Mouse (Mus musculus) liver, embryonic 16.5 days (tissue): ENCODE measurements around the gene Ptprj. TPM values are rescaled to one million over a fixed set of nuclear protein-coding genes. Genes with fewer than 3 reads are reported as not detected.
A peak's percentile ranks its signal among the peaks of the same experiment; 100 is the strongest.

Experiments used
- ATAC-seq: fragments of 200-750 bp; cut with Nextera tagmentation; 2 replicates; pipeline ENCODE4 v1.8.0; 2017; ENCODE audit warnings: low read depth, mild to moderate bottlenecking, moderate number of reproducible peaks, moderate library complexity
- H3K27ac ChIP-seq: fragments of 300-500 bp; sonication (generic); 2 replicates; pipeline ENCODE4 v1.5.1; 2014; ENCODE audit warnings: mild to moderate bottlenecking, low read length
- H3K27me3 ChIP-seq: fragments of 300-500 bp; sonication (generic); 2 replicates; pipeline ENCODE4 v1.6.1; 2014; ENCODE audit warnings: low read depth, low read length, mixed read lengths; ENCODE audit not compliant: control insufficient read depth, insufficient read depth
- H3K36me3 ChIP-seq: fragments of 300-500 bp; sonication (generic); 2 replicates; pipeline ENCODE4 v1.6.1; 2014; ENCODE audit warnings: mild to moderate bottlenecking; ENCODE audit not compliant: control insufficient read depth, insufficient read depth
- H3K4me1 ChIP-seq: fragments of 300-500 bp; sonication (generic); 2 replicates; pipeline ENCODE4 v1.6.1; 2014; ENCODE audit warnings: low read depth, low read length, mixed read lengths; ENCODE audit not compliant: control insufficient read depth
- H3K4me2 ChIP-seq: fragments of 300-500 bp; sonication (generic); 2 replicates; pipeline ENCODE4 v1.6.1; 2014; ENCODE audit warnings: low read depth, low read length, mixed read lengths
- H3K4me3 ChIP-seq: fragments of 300-500 bp; sonication (generic); 2 replicates; pipeline ENCODE4 v1.5.1; 2014; ENCODE audit warnings: low read depth, mild to moderate bottlenecking, low read length
- H3K9ac ChIP-seq: fragments of 300-500 bp; sonication (generic); 2 replicates; pipeline ENCODE4 v1.6.1; 2014; ENCODE audit warnings: low read depth, low read length
- H3K9me3 ChIP-seq: fragments of 300-500 bp; sonication (generic); replicated peaks from 2 replicates; pipeline ENCODE4 v1.6.1; 2016; ENCODE audit warnings: low read length; ENCODE audit not compliant: control insufficient read depth
- WGBS: fragments of 180-500 bp; shearing (Covaris S2); extraction: QIAGEN DNeasy Blood & Tissue Kit; methylation state at CpG from one replicate; pipeline ENCODE4 v1.1.7; 2014; ENCODE audit not compliant: insufficient replicate concordance; 5-methylcytosine and 5-hydroxymethylcytosine counted together
- polyA plus RNA-seq: library from polyadenylated mRNA; unstranded; fragments of >200 nt; fragmentation: Nextera tagmentation; extraction: Ambion mirVana; gene quantifications from 2 replicates; pipeline ENCODE4 v1.2.1, GENCODE M21; 2015

Gene Ptprj
- 2.1 and 2.2 TPM in 2 replicates for polyA plus RNA-seq

GRCm38 (mm10) chr2:90580236-90581005 is at the start of gene Ptprj:
TSS of gene Ptprj (minus strand) at chr2:90580647.
- Histone ChIP-seq H3K4me2 (peak within 1 kb of the TSS; percentile 100), H3K27me3 (no peaks in the 10 kb centered on the region), H3K36me3 (no peaks in the 10 kb centered on the region), H3K4me3 (peak within 1 kb of the TSS; percentile 81), H3K27ac (peak within 1 kb of the TSS; percentile 76), H3K9me3 (no peaks in the 10 kb centered on the region), H3K9ac (peak within 1 kb of the TSS; percentile 90), H3K4me1 (peaks cover 44% of the 10 kb centered on the region)
- WGBS, result under 1% methylated on average over 76 of the region's 100 CpGs
- peak; percentile 81 for ATAC-seq

- H3K4me3 ChIP-seq, result no peak overlapping the region
- H3K9me3 ChIP-seq, result no peaks in the 10 kb centered on the region
- H3K27me3 ChIP-seq, result no peaks in the 10 kb centered on the region
- H3K9ac ChIP-seq, result no peak overlapping the region
- no peaks in the 10 kb centered on the region for H3K36me3 ChIP-seq
- ATAC-seq, result no peak
- no peaks in the 10 kb centered on the region; the same call in 1 of the 2 replicates for H3K4me1 ChIP-seq
- no peak overlapping the region for H3K4me2 ChIP-seq
- no peak overlapping the region for H3K27ac ChIP-seq
- WGBS, result 41% methylated on average over 2 of the region's 2 CpGs
Observed at GRCm38 (mm10) chr2:90629552-90629951, 49.1 kb upstream of the Ptprj start.

- no peaks in the 10 kb centered on the region for H3K36me3 ChIP-seq
- H3K27me3 ChIP-seq, result no peaks in the 10 kb centered on the region
- H3K4me2 ChIP-seq, result no peak overlapping the region
- no peaks in the 10 kb centered on the region; the same call in 1 of the 2 replicates for H3K4me1 ChIP-seq
- no peak overlapping the region for H3K9ac ChIP-seq
- H3K4me3 ChIP-seq, result no peak overlapping the region
- 84% methylated on average over 5 of the region's 5 CpGs for WGBS
- H3K27ac ChIP-seq, result no peak overlapping the region
- H3K9me3 ChIP-seq, result no peaks in the 10 kb centered on the region
- no peak for ATAC-seq
Observed at GRCm38 (mm10) chr2:90628261-90628660, 47.8 kb upstream of the Ptprj start.

DNA sequence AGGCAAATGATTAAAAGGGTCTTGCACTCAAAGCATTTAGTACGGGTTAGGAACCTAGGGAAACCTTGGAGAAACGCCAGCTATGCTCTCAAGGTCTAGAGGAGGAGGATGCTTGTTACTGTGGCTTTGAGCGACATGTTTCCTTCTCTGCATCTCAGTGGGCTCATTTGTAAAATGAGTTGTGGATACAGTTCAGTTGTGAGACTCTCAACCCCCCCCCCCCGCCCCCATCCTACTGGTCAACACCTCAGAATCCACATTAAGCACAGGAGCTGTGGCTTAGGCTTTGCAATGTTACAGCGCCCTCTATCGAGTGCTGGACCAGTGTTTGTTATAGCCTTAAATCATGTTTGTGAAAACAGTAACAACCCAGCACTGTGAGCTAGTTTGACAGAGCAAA is 44.5 kb upstream of the Ptprj start:
- Histone ChIP-seq H3K36me3 (no peaks in the 10 kb centered on the region), H3K27me3 (no peaks in the 10 kb centered on the region), H3K4me2 (no peak overlapping the region), H3K9me3 (no peaks in the 10 kb centered on the region), H3K9ac (no peak overlapping the region), H3K4me1 (no peaks in the 10 kb centered on the region), H3K27ac (no peak overlapping the region), H3K4me3 (no peak overlapping the region)
- WGBS, result 12% methylated on average over 6 of the region's 6 CpGs
- ATAC-seq, result peak; percentile 55; the same call in 1 of the 2 replicates

DNA sequence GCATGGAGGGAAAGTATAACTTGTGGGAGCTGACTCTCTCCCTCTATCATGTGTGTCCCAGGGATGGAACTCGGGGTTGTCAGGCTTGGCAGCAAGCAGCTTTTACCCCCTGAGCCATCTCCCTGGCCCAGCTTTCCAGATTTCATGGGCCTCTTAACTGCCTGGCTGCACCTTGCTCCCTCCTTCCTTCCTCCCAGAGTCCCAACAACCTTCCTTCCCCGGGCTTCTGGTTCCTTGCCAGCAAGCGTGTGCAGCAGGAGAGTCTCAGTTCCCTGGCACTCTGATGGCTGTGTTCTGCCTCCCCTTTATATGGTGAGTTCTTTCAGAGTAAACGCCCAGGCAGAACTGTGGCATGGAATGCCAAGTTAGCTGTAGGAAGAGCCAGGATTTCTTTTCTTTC is 43.9 kb upstream of the Ptprj start:
- H3K27ac ChIP-seq, result no peak overlapping the region
- no peak overlapping the region for H3K4me3 ChIP-seq
- no peak overlapping the region for H3K9ac ChIP-seq
- no peak overlapping the region for H3K4me2 ChIP-seq
- no peaks in the 10 kb centered on the region for H3K4me1 ChIP-seq
- WGBS, result 38% methylated on average over 4 of the region's 4 CpGs
- ATAC-seq, result no peak
- no peaks in the 10 kb centered on the region for H3K36me3 ChIP-seq
- no peaks in the 10 kb centered on the region for H3K9me3 ChIP-seq
- H3K27me3 ChIP-seq, result no peaks in the 10 kb centered on the region

DNA sequence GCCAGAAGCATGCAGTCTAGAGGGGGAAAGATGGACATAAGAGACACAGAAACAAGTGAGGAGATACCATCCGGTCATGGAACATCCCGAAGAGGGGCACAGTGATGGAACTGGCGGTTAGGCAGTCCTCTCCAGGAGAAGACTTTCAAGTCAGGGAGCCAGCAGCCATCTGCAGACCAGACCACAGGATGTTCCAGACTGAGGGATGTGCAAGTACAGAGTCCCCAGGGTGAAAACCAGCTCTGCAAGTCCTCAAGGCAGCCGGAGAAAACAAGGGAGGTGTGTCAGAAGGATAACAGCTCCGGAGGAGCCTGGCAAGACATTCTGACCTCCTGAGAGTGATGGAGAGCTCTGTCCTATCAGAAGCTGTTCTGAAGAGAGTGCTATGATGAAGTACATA is 40.4 kb upstream of the Ptprj start:
- Histone ChIP-seq H3K36me3 (no peaks in the 10 kb centered on the region), H3K9ac (no peak overlapping the region), H3K4me2 (no peak overlapping the region), H3K9me3 (no peaks in the 10 kb centered on the region), H3K27ac (no peak overlapping the region), H3K4me1 (no peaks in the 10 kb centered on the region), H3K27me3 (no peaks in the 10 kb centered on the region), H3K4me3 (no peak overlapping the region)
- ATAC-seq, result no peak
- 71% methylated on average over 5 of the region's 5 CpGs for WGBS

DNA sequence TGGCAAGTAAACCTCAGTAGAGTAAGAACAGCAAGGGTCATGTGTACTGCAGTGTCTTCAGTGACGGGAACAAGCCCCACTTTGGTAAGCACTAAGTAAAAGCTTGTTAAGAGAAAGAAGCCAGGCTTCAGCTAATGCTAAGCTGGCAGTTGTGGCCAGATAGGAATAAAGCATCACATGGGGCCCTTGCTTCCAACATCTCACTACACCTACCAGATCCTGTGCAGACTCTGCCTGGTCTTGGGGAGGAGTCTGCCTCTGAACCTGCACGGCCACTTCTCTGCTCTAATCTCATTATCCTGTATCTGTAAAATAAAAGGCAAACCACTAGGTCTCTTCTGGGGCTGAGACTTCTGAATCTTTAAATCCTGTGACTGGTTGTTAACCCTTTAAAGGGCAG is 39.2 kb upstream of the Ptprj start:
- ATAC-seq, result no peak
- no peak overlapping the region for H3K27ac ChIP-seq
- H3K9ac ChIP-seq, result no peak overlapping the region
- H3K27me3 ChIP-seq, result no peaks in the 10 kb centered on the region
- H3K36me3 ChIP-seq, result no peaks in the 10 kb centered on the region
- no peak overlapping the region for H3K4me3 ChIP-seq
- WGBS, result 32% methylated on average over 2 of the region's 2 CpGs
- no peaks in the 10 kb centered on the region for H3K4me1 ChIP-seq
- no peak overlapping the region for H3K4me2 ChIP-seq
- no peaks in the 10 kb centered on the region for H3K9me3 ChIP-seq

- no peaks in the 10 kb centered on the region for H3K9me3 ChIP-seq
- no peaks in the 10 kb centered on the region for H3K27me3 ChIP-seq
- WGBS, result 76% methylated on average over 14 of the region's 14 CpGs
- H3K27ac ChIP-seq, result no peak overlapping the region
- no peak overlapping the region for H3K4me2 ChIP-seq
- peaks cover 7% of the 10 kb centered on the region; the same call in 1 of the 2 replicates for H3K4me1 ChIP-seq
- H3K4me3 ChIP-seq, result no peak overlapping the region
- H3K9ac ChIP-seq, result no peak overlapping the region
- no peaks in the 10 kb centered on the region for H3K36me3 ChIP-seq
- no peak for ATAC-seq
Observed at GRCm38 (mm10) chr2:90614651-90615171, 34.3 kb upstream of the Ptprj start.

- Histone ChIP-seq H3K9me3 (no peaks in the 10 kb centered on the region), H3K4me2 (no peak overlapping the region), H3K4me3 (no peak overlapping the region), H3K27ac (no peak overlapping the region), H3K36me3 (no peaks in the 10 kb centered on the region), H3K9ac (no peak overlapping the region), H3K4me1 (peaks cover 7% of the 10 kb centered on the region; the same call in 1 of the 2 replicates), H3K27me3 (no peaks in the 10 kb centered on the region)
- WGBS, result 65% methylated on average over 3 of the region's 3 CpGs
- no peak for ATAC-seq
Observed at GRCm38 (mm10) chr2:90613591-90613990, 33.1 kb upstream of the Ptprj start.
